Mouse (Mus musculus) heart, embryonic 14.5 days (tissue): ENCODE data around the gene Slc25a33. TPM values are rescaled to one million over a fixed set of nuclear protein-coding genes. Genes with fewer than 3 reads are reported as not detected.
"Not testable (repeated sequence)": the region's sequence is repeated elsewhere in the genome, so short reads cannot be mapped to it uniquely, and the experiment has no call there.

Source experiments
- ATAC-seq: fragments of 200-750 bp; cut with Nextera tagmentation; 2 replicates; pipeline ENCODE4 v1.8.0; 2017; ENCODE audit warnings: low read depth, moderate TSS enrichment; ENCODE audit not compliant: insufficient number of reproducible peaks, insufficient read depth, low FRiP score
- H3K27ac ChIP-seq, 2 experiments: fragments of 200-500 bp in 1 of 2; fragments of 300-500 bp in 1 of 2; sonication (generic) in 1 of 2; replicated peaks in 1 of 2; 2 replicates each; pipeline ENCODE4 v1.5.1; 2012 to 2014; ENCODE audit warnings: low read depth in 2 of 2, low read length in 2 of 2, control low read depth in 1 of 2, mild to moderate bottlenecking in 1 of 2, mixed read lengths in 1 of 2; ENCODE audit not compliant: control insufficient read depth in 1 of 2, insufficient read depth in 1 of 2
- H3K27me3 ChIP-seq: fragments of 300-500 bp; sonication (generic); 2 replicates; pipeline ENCODE4 v1.6.1; 2014; ENCODE audit warnings: mild to moderate bottlenecking, low read length, control low read depth; ENCODE audit not compliant: control insufficient read depth, insufficient read depth
- H3K36me3 ChIP-seq: fragments of 300-500 bp; sonication (generic); 2 replicates; pipeline ENCODE4 v1.6.1; 2014; ENCODE audit warnings: mild to moderate bottlenecking, control low read depth, low read length, mixed read lengths; ENCODE audit not compliant: control insufficient read depth, insufficient read depth
- H3K4me1 ChIP-seq, 2 experiments: fragments of 200-500 bp in 1 of 2; fragments of 300-500 bp in 1 of 2; sonication (generic) in 1 of 2; 2 replicates each; pipeline ENCODE4 v1.6.1; 2012 to 2014; ENCODE audit warnings: low read length in 2 of 2, control low read depth in 1 of 2, mixed read lengths in 1 of 2; ENCODE audit not compliant: control insufficient read depth in 2 of 2, insufficient read depth in 2 of 2
- H3K4me2 ChIP-seq: fragments of 300-500 bp; sonication (generic); 2 replicates; pipeline ENCODE4 v1.6.1; 2014; ENCODE audit warnings: mild to moderate bottlenecking, low read length
- H3K4me3 ChIP-seq, 2 experiments: fragments of 200-500 bp in 1 of 2; fragments of 300-500 bp in 1 of 2; sonication (generic) in 1 of 2; 2 replicates each; pipeline ENCODE4 v1.5.1; 2012 to 2014; ENCODE audit warnings: low read length in 2 of 2, mild to moderate bottlenecking in 2 of 2, control low read depth in 1 of 2, low read depth in 1 of 2, moderate library complexity in 1 of 2; ENCODE audit not compliant: control insufficient read depth in 1 of 2, insufficient read depth in 1 of 2
- H3K9ac ChIP-seq: fragments of 300-500 bp; sonication (generic); 2 replicates; pipeline ENCODE4 v1.6.1; 2014; ENCODE audit warnings: mild to moderate bottlenecking, low read length
- H3K9me3 ChIP-seq: fragments of 300-500 bp; sonication (generic); 2 replicates; pipeline ENCODE4 v1.6.1; 2016; ENCODE audit warnings: low read length, control low read depth; ENCODE audit not compliant: control insufficient read depth
- WGBS: fragments of 180-500 bp; shearing (Covaris S2); extraction: QIAGEN DNeasy Blood & Tissue Kit; methylation state at CpG from one replicate; pipeline ENCODE4 v1.1.7; 2014; 5-methylcytosine and 5-hydroxymethylcytosine counted together
- polyA plus RNA-seq: library from polyadenylated mRNA; unstranded; fragments of >200 nt; fragmentation: Nextera tagmentation; extraction: Ambion mirVana; gene quantifications from 2 replicates; pipeline ENCODE4 v1.2.1, GENCODE M21; 2014

Gene Slc25a33
- polyA plus RNA-seq, 1 experiment from 2014 or later = 5.9 TPM

- H3K4me1 ChIP-seq = no peaks in the 10 kb centered on the region; a peak in 1 of 4 replicates
- H3K4me2 ChIP-seq = no peak overlapping the region
- WGBS = 47% methylated on average over 14 of the region's 14 CpGs
- H3K9me3 ChIP-seq = no peaks in the 10 kb centered on the region
- H3K27me3 ChIP-seq = peaks cover 20% of the 10 kb centered on the region
- no peak overlapping the region for H3K27ac ChIP-seq
- no peak for ATAC-seq
- no peak overlapping the region for H3K4me3 ChIP-seq
- H3K9ac ChIP-seq = no peak overlapping the region
- no peaks in the 10 kb centered on the region for H3K36me3 ChIP-seq
Observed at GRCm38 (mm10) chr4:149813409-149814184, 39.5 kb upstream of the Slc25a33 start.

GRCm38 (mm10) chr4:149810372-149810771 lies 36.3 kb upstream of the Slc25a33 start:
- not testable (repeated sequence) for H3K9me3 ChIP-seq, ATAC-seq, H3K36me3 ChIP-seq, H3K9ac ChIP-seq, H3K4me1 ChIP-seq, H3K27ac ChIP-seq, H3K4me2 ChIP-seq, H3K4me3 ChIP-seq
- peaks cover 33% of the 10 kb centered on the region for H3K27me3 ChIP-seq

- Histone ChIP-seq H3K4me2 (no peak overlapping the region), H3K4me3 (no peak overlapping the region), H3K27me3 (peaks cover 33% of the 10 kb centered on the region), H3K4me1 (no peaks in the 10 kb centered on the region; a peak in 1 of 4 replicates), H3K9me3 (no peaks in the 10 kb centered on the region), H3K27ac (no peak overlapping the region), H3K36me3 (no peaks in the 10 kb centered on the region), H3K9ac (no peak overlapping the region)
- no peak for ATAC-seq
- 30% methylated on average over 11 of the region's 11 CpGs for WGBS
Observed at GRCm38 (mm10) chr4:149808584-149809227, 34.6 kb upstream of the Slc25a33 start.

GRCm38 (mm10) chr4:149808060-149808567 lies 34.0 kb upstream of the Slc25a33 start:
- peaks cover 33% of the 10 kb centered on the region for H3K27me3 ChIP-seq
- no peaks in the 10 kb centered on the region for H3K36me3 ChIP-seq
- no peak overlapping the region for H3K27ac ChIP-seq
- ATAC-seq = no peak
- H3K9ac ChIP-seq = no peak overlapping the region
- H3K4me1 ChIP-seq = no peaks in the 10 kb centered on the region; a peak in 1 of 4 replicates
- WGBS = 40% methylated on average over 14 of the region's 14 CpGs
- no peak overlapping the region for H3K4me3 ChIP-seq
- no peaks in the 10 kb centered on the region for H3K9me3 ChIP-seq
- H3K4me2 ChIP-seq = no peak overlapping the region

- H3K4me3 ChIP-seq = no peak overlapping the region
- H3K27ac ChIP-seq = no peak overlapping the region
- no peak overlapping the region for H3K9ac ChIP-seq
- H3K36me3 ChIP-seq = no peaks in the 10 kb centered on the region
- H3K4me2 ChIP-seq = no peak overlapping the region
- 49% methylated on average over 19 of the region's 19 CpGs for WGBS
- H3K4me1 ChIP-seq = no peaks in the 10 kb centered on the region; a peak in 1 of 4 replicates
- H3K27me3 ChIP-seq = peaks cover 33% of the 10 kb centered on the region
- ATAC-seq = no peak
- no peaks in the 10 kb centered on the region for H3K9me3 ChIP-seq
Observed at GRCm38 (mm10) chr4:149806699-149807381, 32.8 kb upstream of the Slc25a33 start.

GRCm38 (mm10) chr4:149802269-149802668 lies 28.2 kb upstream of the Slc25a33 start:
- Histone ChIP-seq H3K9ac (no peak overlapping the region), H3K4me3 (no peak overlapping the region), H3K27ac (no peak overlapping the region), H3K9me3 (no peaks in the 10 kb centered on the region), H3K4me2 (no peak overlapping the region), H3K36me3 (no peaks in the 10 kb centered on the region), H3K4me1 (peaks cover 5 to 6% of the 10 kb centered on the region in 2 experiments), H3K27me3 (0 out of 2 replicates have a peak, but pooled peaks cover 4% of the 10 kb centered on the region)
- WGBS = 84% methylated on average over 9 of the region's 9 CpGs
- ATAC-seq = no peak

- H3K9me3 ChIP-seq = no peaks in the 10 kb centered on the region
- 81% methylated on average over 2 of the region's 2 CpGs for WGBS
- H3K4me2 ChIP-seq = no peak overlapping the region
- no peaks in the 10 kb centered on the region for H3K36me3 ChIP-seq
- no peak for ATAC-seq
- no peak overlapping the region for H3K27ac ChIP-seq
- no peak overlapping the region for H3K9ac ChIP-seq
- peaks cover 7 to 13% of the 10 kb centered on the region in 2 experiments for H3K4me1 ChIP-seq
- no peak overlapping the region for H3K4me3 ChIP-seq
- no peaks in the 10 kb centered on the region for H3K27me3 ChIP-seq
Observed at GRCm38 (mm10) chr4:149800576-149800975, 26.5 kb upstream of the Slc25a33 start.
